Mouse (Mus musculus) cortical plate, adult 2 months (tissue): Measurements from ENCODE around the gene Gm10800. TPM values are rescaled to one million over a fixed set of nuclear protein-coding genes. Genes with fewer than 3 reads are reported as not detected.
"Not testable (repeated sequence)": the region's sequence is repeated elsewhere in the genome, so short reads cannot be mapped to it uniquely, and the experiment has no call there.

Experiments
- H3K27ac ChIP-seq: fragments of 200-500 bp; 2 replicates; pipeline ENCODE4 v1.5.1; 2012; ENCODE audit warnings: low read length, control low read depth, inconsistent platforms; ENCODE audit not compliant: insufficient read depth
- H3K4me1 ChIP-seq: fragments of 200-500 bp; 2 replicates; pipeline ENCODE4 v1.6.1; 2011; ENCODE audit warnings: low read length; ENCODE audit not compliant: control insufficient read depth, insufficient read depth
- H3K4me3 ChIP-seq: fragments of 200-500 bp; 2 replicates; pipeline ENCODE4 v1.5.1; 2011; ENCODE audit warnings: mild to moderate bottlenecking, low read length, control low read depth; ENCODE audit not compliant: insufficient read depth
- CTCF ChIP-seq: fragments of 200-500 bp; IDR thresholded peaks from 2 replicates; pipeline ENCODE4 v1.5.1; 2011; ENCODE audit warnings: mild to moderate bottlenecking, control low read depth, low read length; ENCODE audit not compliant: insufficient read depth; ENCODE audit errors: extremely low read depth
- POLR2A ChIP-seq: fragments of 200-500 bp; IDR thresholded peaks from 2 replicates; pipeline ENCODE4 v1.6.1; 2011; ENCODE audit warnings: mild to moderate bottlenecking, low read length, control low read depth; ENCODE audit not compliant: insufficient read depth; ENCODE audit errors: extremely low read depth
- polyA plus RNA-seq: library from polyadenylated mRNA; depleted of rRNA; stranded (reverse); fragments of >200 nt; gene quantifications from 2 replicates; pipeline ENCODE4 v1.2.3, GENCODE M21; 2012; rRNA removed

Gm10800 gene
- 0.83 and 1.3 TPM in 2 replicates for polyA plus RNA-seq

- not testable (repeated sequence) for H3K4me3 ChIP-seq, H3K4me1 ChIP-seq, H3K27ac ChIP-seq
These were observed at the start of gene Gm10800 for GRCm38 (mm10) chr2:98667201-98667600. Gm10800 (minus strand) TSS chr2:98667301.

- no peak overlapping the region for H3K4me3 ChIP-seq
- H3K27ac ChIP-seq, result no peak overlapping the region
- TF ChIP-seq POLR2A (no peak), CTCF (no peak)
- H3K4me1 ChIP-seq, result no peaks in the 10 kb centered on the region
These were observed 30.4 kb upstream of the Gm10800 start for GRCm38 (mm10) chr2:98697533-98697932.

- H3K4me1 ChIP-seq, H3K4me3 ChIP-seq, H3K27ac ChIP-seq: not testable (repeated sequence)
These were observed 5.2 kb downstream of the Gm10800 start, which contains the start of gene Gm10801 for GRCm38 (mm10) chr2:98661937-98662336. Gm10801 (plus strand) TSS chr2:98662237.

Other genes starting within 250 kb of the Gm10800 start
- 0.36 and 0.65 TPM in 2 replicates for gene Gm10801, start 5.1 kb downstream of the Gm10800 start, polyA plus RNA-seq